Mouse (Mus musculus) stomach, postnatal 0 days (tissue): ENCODE data around the gene Fut7.

Source experiments
- CTCF ChIP-seq: IDR thresholded peaks from 2 replicates; pipeline ENCODE4 v1.5.1; 2016; ENCODE audit warnings: antibody characterized with exemption, low read depth, mild to moderate bottlenecking, moderate library complexity
- EP300 ChIP-seq: optimal IDR thresholded peaks from 2 replicates; pipeline ENCODE3; 2016; ENCODE audit warnings: antibody characterized with exemption

- TF ChIP-seq CTCF (no peak), EP300 (no peak)
These were observed 38.3 kb downstream of the Fut7 start for GRCm38 (mm10) chr2:25461407-25461806.
